Mouse (Mus musculus) cortical plate, adult 2 months (tissue): ENCODE data around the gene Lclat1. TPM values are rescaled to one million over a fixed set of nuclear protein-coding genes. Genes with fewer than 3 reads are reported as not detected.

Source experiments
- H3K27ac ChIP-seq: fragments of 200-500 bp; 2 replicates; pipeline ENCODE4 v1.5.1; 2012; ENCODE audit warnings: low read length, control low read depth, inconsistent platforms; ENCODE audit not compliant: insufficient read depth
- H3K4me1 ChIP-seq: fragments of 200-500 bp; 2 replicates; pipeline ENCODE4 v1.6.1; 2011; ENCODE audit warnings: low read length; ENCODE audit not compliant: control insufficient read depth, insufficient read depth
- H3K4me3 ChIP-seq: fragments of 200-500 bp; 2 replicates; pipeline ENCODE4 v1.5.1; 2011; ENCODE audit warnings: mild to moderate bottlenecking, low read length, control low read depth; ENCODE audit not compliant: insufficient read depth
- CTCF ChIP-seq: fragments of 200-500 bp; IDR thresholded peaks from 2 replicates; pipeline ENCODE4 v1.5.1; 2011; ENCODE audit warnings: mild to moderate bottlenecking, control low read depth, low read length; ENCODE audit not compliant: insufficient read depth; ENCODE audit errors: extremely low read depth
- POLR2A ChIP-seq: fragments of 200-500 bp; IDR thresholded peaks from 2 replicates; pipeline ENCODE4 v1.6.1; 2011; ENCODE audit warnings: mild to moderate bottlenecking, low read length, control low read depth; ENCODE audit not compliant: insufficient read depth; ENCODE audit errors: extremely low read depth
- polyA plus RNA-seq: library from polyadenylated mRNA; depleted of rRNA; stranded (reverse); fragments of >200 nt; gene quantifications from 2 replicates; pipeline ENCODE4 v1.2.3, GENCODE M21; 2012

The Lclat1 gene
- polyA plus RNA-seq, 1 experiment: 21.1 TPM

DNA sequence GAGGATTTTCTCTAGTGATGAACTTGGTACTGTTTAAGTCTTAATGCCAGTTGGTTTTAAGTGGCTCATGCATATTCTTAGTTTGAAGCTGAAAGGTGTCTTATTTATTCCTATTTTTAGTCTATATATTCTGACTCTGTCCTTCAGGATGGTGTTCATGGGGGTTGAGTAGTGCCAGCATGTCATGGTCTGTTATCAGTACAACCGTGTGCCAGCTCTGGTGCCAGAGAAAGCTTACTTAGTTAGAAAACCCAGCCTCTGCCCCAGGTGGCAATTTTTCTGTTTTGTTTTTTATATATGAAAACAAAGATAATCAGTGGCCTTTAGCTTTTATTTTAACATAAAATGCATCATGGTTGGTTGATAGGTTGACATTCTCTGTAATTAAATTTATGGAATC, 126.2 kb downstream of the Lclat1 start:
- TF ChIP-seq CTCF (no peak), POLR2A (no peak)
- H3K27ac ChIP-seq: no peak overlapping the region
- H3K4me1 ChIP-seq: peaks cover 7% of the 10 kb centered on the region
- H3K4me3 ChIP-seq: no peak overlapping the region

GRCm38 (mm10) chr17:73237178-73237853, 129.5 kb downstream of the Lclat1 start:
- Histone ChIP-seq H3K4me1 (peaks cover 3% of the 10 kb centered on the region), H3K4me3 (no peak overlapping the region), H3K27ac (no peak overlapping the region)
- TF ChIP-seq CTCF (no peak), POLR2A (no peak)

DNA sequence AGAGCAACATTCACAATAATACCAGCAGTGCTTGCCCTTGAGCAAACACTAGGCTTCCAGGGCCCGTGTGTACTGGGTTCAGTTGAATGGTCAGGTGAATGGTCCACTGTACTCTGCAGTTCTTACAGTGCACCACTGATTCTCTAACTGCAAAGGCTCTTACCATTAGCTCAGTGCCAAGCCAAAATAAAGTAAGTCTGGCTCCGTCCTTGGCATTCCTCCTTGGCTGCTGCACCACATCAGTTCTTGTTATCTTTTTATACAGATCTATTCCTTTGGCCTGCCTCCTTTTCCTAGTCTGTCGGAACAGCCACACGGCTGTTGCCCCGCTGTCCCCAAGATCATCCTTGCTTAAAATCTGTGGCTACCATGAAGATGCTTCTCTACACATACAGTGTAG, 130.7 kb downstream of the Lclat1 start:
- no peak for TF ChIP-seq CTCF
- no peak for TF ChIP-seq POLR2A
- no peak overlapping the region for H3K27ac ChIP-seq
- no peak overlapping the region for H3K4me3 ChIP-seq
- H3K4me1 ChIP-seq: peaks cover 3% of the 10 kb centered on the region

DNA sequence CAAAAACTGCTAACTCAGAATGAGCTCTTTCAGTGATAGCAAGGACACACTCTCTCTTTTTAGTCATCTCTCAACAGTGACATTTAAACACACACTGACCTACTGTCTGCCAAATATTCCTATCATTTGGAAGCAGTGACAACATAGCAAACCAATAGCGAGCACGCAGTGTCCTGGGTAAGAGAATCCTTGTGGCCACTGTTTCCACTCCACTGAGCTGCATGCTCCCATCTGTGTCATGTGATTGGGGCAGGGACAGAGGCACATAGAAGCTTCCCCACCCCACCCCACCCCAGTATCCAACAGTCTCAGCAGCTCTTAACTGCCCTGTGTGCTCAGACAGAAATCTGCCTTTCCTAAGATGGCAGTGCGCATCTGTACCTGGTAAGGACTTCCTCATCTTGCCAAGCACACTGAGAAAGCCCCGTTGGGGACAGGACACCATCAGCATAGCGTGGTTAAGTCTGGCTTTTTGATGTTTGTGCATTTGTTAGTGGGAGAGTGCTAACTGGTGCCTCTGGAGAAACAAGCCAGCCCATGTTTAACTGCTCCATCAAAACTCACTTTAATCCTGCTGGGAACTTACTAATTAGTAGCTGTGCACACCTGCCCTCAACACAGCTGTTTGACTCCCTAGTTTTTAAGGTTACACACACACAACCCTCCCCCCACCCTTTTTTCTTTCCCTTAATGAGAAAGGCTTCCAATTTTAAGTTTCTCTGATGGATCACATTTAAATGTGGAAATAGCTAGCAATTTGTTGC, 133.5 kb downstream of the Lclat1 start:
- TF ChIP-seq CTCF (no peak), POLR2A (no peak)
- Histone ChIP-seq H3K27ac (no peak overlapping the region), H3K4me3 (no peak overlapping the region), H3K4me1 (peaks cover 3% of the 10 kb centered on the region)

DNA sequence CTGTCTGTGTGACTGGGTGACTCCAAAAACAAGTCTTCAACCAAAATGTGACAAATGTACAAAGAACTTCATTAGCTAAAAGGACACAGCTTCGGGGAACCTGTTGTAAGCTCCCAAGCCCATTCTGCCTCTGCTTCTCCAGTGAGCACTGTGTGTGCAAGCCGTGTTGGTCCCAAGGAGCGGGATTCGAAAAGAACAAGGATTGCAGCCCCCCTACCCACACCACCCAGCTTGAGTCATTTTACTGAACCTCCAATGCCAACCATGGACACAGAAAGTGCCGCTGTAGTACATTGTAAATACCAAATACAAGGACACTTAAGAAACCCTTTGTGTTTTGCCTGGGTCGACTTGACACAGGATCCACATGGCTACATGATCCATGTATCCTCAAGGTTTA, 135.9 kb downstream of the Lclat1 start:
- no peaks in the 10 kb centered on the region; the same call in 1 of the 2 replicates for H3K4me1 ChIP-seq
- TF ChIP-seq POLR2A (no peak), CTCF (no peak)
- no peak overlapping the region for H3K27ac ChIP-seq
- H3K4me3 ChIP-seq: no peak overlapping the region

DNA sequence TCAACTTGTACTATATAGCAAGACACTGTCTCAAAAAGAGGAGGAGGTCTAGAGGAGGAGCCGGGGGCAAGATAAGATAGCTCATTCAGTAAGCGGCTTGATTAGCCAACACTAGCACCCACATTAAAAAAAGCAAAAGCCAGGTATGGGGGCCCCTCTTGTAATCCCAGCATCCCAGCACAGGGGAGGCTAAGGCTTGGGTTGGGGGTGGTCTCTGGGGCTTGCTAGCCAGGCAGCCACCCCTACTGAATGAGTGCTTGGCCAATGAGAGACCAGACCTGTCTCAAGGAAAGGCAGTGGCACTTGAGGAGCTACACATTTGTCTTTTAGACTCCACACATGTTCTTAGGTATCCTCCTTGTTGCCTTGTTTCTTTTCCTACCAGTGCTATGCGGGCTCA, 136.8 kb downstream of the Lclat1 start:
- H3K4me3 ChIP-seq: no peak overlapping the region
- TF ChIP-seq CTCF: no peak
- no peak for TF ChIP-seq POLR2A
- H3K4me1 ChIP-seq: no peaks in the 10 kb centered on the region; the same call in 1 of the 2 replicates
- no peak overlapping the region for H3K27ac ChIP-seq

- Histone ChIP-seq H3K4me3 (no peak overlapping the region), H3K4me1 (no peaks in the 10 kb centered on the region), H3K27ac (no peak overlapping the region)
- TF ChIP-seq CTCF (no peak), POLR2A (no peak)
Observed at GRCm38 (mm10) chr17:73245089-73245684, 137.4 kb downstream of the Lclat1 start.

GRCm38 (mm10) chr17:73246036-73246435, 138.3 kb downstream of the Lclat1 start:
- H3K27ac ChIP-seq: no peak overlapping the region
- no peak overlapping the region for H3K4me3 ChIP-seq
- no peak for TF ChIP-seq CTCF
- no peak for TF ChIP-seq POLR2A
- no peaks in the 10 kb centered on the region for H3K4me1 ChIP-seq

DNA sequence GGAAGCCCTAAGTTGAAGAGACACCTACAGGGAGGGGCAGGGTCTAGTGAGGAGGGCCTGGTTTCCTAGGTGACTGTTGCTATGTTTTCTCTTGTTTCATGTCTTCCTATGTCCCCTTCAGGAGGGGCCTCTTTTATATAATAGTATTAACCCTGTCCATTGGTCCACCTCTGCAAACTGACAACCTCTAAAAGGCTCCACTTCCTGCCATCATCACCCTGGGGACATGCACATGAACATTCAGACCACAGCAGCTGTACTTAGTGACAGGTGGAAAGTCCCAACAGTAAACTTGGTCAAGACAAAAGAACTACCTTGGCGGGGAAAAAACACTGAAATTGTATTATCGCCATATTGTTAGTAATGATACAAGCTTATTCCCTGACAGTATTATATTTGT, 139.1 kb downstream of the Lclat1 start:
- H3K4me1 ChIP-seq: peaks cover 4% of the 10 kb centered on the region
- H3K4me3 ChIP-seq: no peak overlapping the region
- no peak overlapping the region for H3K27ac ChIP-seq
- TF ChIP-seq POLR2A (no peak), CTCF (no peak)
